Comparison of ENCODE assay signal across 9 mouse cellular contexts in genomic region chr19:57211444-57212111, GRCm38 (mm10).
A peak's percentile ranks its signal among the peaks of the same experiment; 100 is the strongest.
DNase-seq lines count a peak whose midpoint lies in the region; ATAC-seq lines count a peak whose summit lies in the region.
"Had no signal": no experiment of that assay in that cellular context is flagged by ENCODE, and none has a peak within 500 bp of the region (broad histone marks: within the 10 kb centered on the region; RNA-seq: fewer than 3 reads in every experiment).

No protein-coding gene starts in this region.

- no peak overlapping the region for H3K4me3 ChIP-seq in heart, embryonic 11.5 days (ENCODE audit: low read depth, low read length)
- H3K4me3 ChIP-seq in heart, embryonic 16.5 days (ENCODE audit: low read length), result no peak overlapping the region
- H3K4me3 ChIP-seq: midbrain, embryonic 12.5 days had no signal

- no peaks in the 10 kb centered on the region for H3K9me3 ChIP-seq in heart, embryonic 11.5 days (replicated peaks; ENCODE audit: control insufficient read depth, low read length)
- H3K9me3 ChIP-seq in heart, embryonic 16.5 days (replicated peaks; ENCODE audit: control insufficient read depth, low read length), result no peaks in the 10 kb centered on the region
- H3K9me3 ChIP-seq: midbrain, embryonic 12.5 days had no signal

- H3K27ac ChIP-seq in heart, embryonic 11.5 days (ENCODE audit: low read depth, low read length), result no peak overlapping the region
- peak overlapping the region; percentile 44 for H3K27ac ChIP-seq in heart, embryonic 16.5 days (ENCODE audit: low read length)
- H3K27ac ChIP-seq: midbrain, embryonic 12.5 days had no signal

- no peak overlapping the region for H3K4me2 ChIP-seq in heart, embryonic 11.5 days
- no peak overlapping the region for H3K4me2 ChIP-seq in heart, embryonic 16.5 days (ENCODE audit: low read depth, low read length)
- H3K4me2 ChIP-seq: midbrain, embryonic 12.5 days had no signal

- H3K9ac ChIP-seq in heart, embryonic 11.5 days (ENCODE audit: low read depth, low read length), result no peak overlapping the region; the same call in 1 of the 2 replicates
- no peak overlapping the region for H3K9ac ChIP-seq in heart, embryonic 16.5 days (ENCODE audit: low read length)
- H3K9ac ChIP-seq: midbrain, embryonic 12.5 days had no signal

- no peak for ATAC-seq in heart, embryonic 11.5 days (replicated peaks; ENCODE audit: insufficient number of reproducible peaks, low FRiP score, low TSS enrichment)
- ATAC-seq in heart, embryonic 16.5 days (replicated peaks; ENCODE audit: extremely low read depth, insufficient read depth, low FRiP score), result peak; percentile 55
- ATAC-seq in erythroid progenitor cell, adult 5-6 weeks (replicated peaks; ENCODE audit: low FRiP score, poor library complexity, severe bottlenecking), result no peak

- H3K4me1 ChIP-seq in heart, embryonic 11.5 days (ENCODE audit: control insufficient read depth, insufficient read depth, low read length), result peaks cover 31% of the 10 kb centered on the region
- peaks cover 28% of the 10 kb centered on the region for H3K4me1 ChIP-seq in heart, embryonic 16.5 days (ENCODE audit: control insufficient read depth, insufficient read depth, low read length)
- H3K4me1 ChIP-seq: midbrain, embryonic 12.5 days had no signal

- no peaks in the 10 kb centered on the region for H3K36me3 ChIP-seq in heart, embryonic 11.5 days (ENCODE audit: control insufficient read depth, insufficient read depth, low read length)
- H3K36me3 ChIP-seq in heart, embryonic 16.5 days (ENCODE audit: control insufficient read depth, insufficient read depth), result no peaks in the 10 kb centered on the region
- H3K36me3 ChIP-seq: midbrain, embryonic 12.5 days had no signal

- no peaks in the 10 kb centered on the region for H3K27me3 ChIP-seq in heart, embryonic 11.5 days (ENCODE audit: control insufficient read depth, insufficient read depth, low read length)
- no peaks in the 10 kb centered on the region for H3K27me3 ChIP-seq in heart, embryonic 16.5 days (ENCODE audit: control insufficient read depth, insufficient read depth, low read length)
- H3K27me3 ChIP-seq: midbrain, embryonic 12.5 days had no signal

- WGBS in heart, embryonic 11.5 days (ENCODE audit: insufficient replicate concordance), result 65% methylated on average over 15 of the region's 15 CpGs
- WGBS in heart, embryonic 16.5 days, result 61% methylated on average over 15 of the region's 15 CpGs

- DNase-seq in heart, adult 11 months, result peak; percentile 99
- DNase-seq in brain, embryonic 18.5 days (ENCODE audit: low read depth, low spot score), result peak; percentile 73
- DNase-seq in layer of hippocampus, postnatal 10 days (ENCODE audit: low spot score in 2 of 2), result peak; percentile 47 to 58
- DNase-seq in naive thymus-derived CD4-positive, alpha-beta T cell, adult 2 months (ENCODE audit: low read depth), result peak; percentile 51
- DNase-seq in ovary, postnatal 14 days (ENCODE audit: low spot score), result no peak
